Mouse (Mus musculus) thymus, adult 2 months (tissue): Measurements from ENCODE around the gene Slc6a11.

Experiments
- CTCF ChIP-seq: fragments of 200-500 bp; IDR thresholded peaks from 2 replicates; pipeline ENCODE4 v1.5.1; 2012; ENCODE audit warnings: mild to moderate bottlenecking, control low read depth, low read length, moderate library complexity, borderline replicate concordance; ENCODE audit not compliant: control insufficient read depth, poor library complexity, insufficient read depth; ENCODE audit errors: extremely low read depth
- POLR2A ChIP-seq: fragments of 200-500 bp; IDR thresholded peaks from 2 replicates; pipeline ENCODE4 v1.6.1; 2012; ENCODE audit warnings: mild to moderate bottlenecking, low read length, control low read depth, moderate library complexity; ENCODE audit not compliant: control insufficient read depth, poor library complexity, insufficient read depth; ENCODE audit errors: extremely low read depth

- TF ChIP-seq CTCF (no peak), POLR2A (no peak)
These were observed 13.5 kb downstream of the Slc6a11 start for GRCm38 (mm10) chr6:114144447-114145105.
